ENCODE assay signal across 8 mouse cellular contexts in genomic region chr17:56474311-56474830, GRCm38 (mm10). TPM values are rescaled to one million over a fixed set of nuclear protein-coding genes. Genes with fewer than 3 reads are reported as not detected.
A peak's percentile ranks its signal among the peaks of the same experiment; 100 is the strongest.
DNase-seq lines count a peak whose midpoint lies in the region; ATAC-seq and TF ChIP-seq lines count a peak whose summit lies in the region.

No protein-coding gene starts in this region.

- peak in 1 of 2 experiments; percentile 38 for DNase-seq in left cerebral cortex, adult 2 months (ENCODE audit: extremely low spot score in 1 of 2, low spot score in 2 of 2)
- DNase-seq in left cerebral cortex, adult 9 months (ENCODE audit: low spot score in 2 of 2), result no peak
- no peak for DNase-seq in midbrain, postnatal 0 days (ENCODE audit: low spot score)
- no peak for DNase-seq in spleen, postnatal 4 days (ENCODE audit: low spot score in 2 of 2)
- DNase-seq in ovary, adult 18-20 months (ENCODE audit: low spot score), result no peak
- no peak for DNase-seq in left cerebral cortex, adult 8-10 months (ENCODE audit: low spot score in 2 of 2)

- peak overlapping the region; percentile 87 for H3K9ac ChIP-seq in embryonic facial prominence, embryonic 13.5 days
- peak overlapping the region; percentile 99 for H3K9ac ChIP-seq in hindbrain, embryonic 15.5 days
- peak overlapping the region; percentile 99 for H3K9ac ChIP-seq in midbrain, postnatal 0 days (replicated peaks; ENCODE audit: low read length, poor library complexity, severe bottlenecking)

- no peak for TF ChIP-seq CTCF in left cerebral cortex, adult 2 months (IDR thresholded peaks at IDR 0.05)
- TF ChIP-seq CTCF in midbrain, postnatal 0 days (IDR thresholded peaks at IDR 0.05), result no peak

- 4% methylated on average over 32 of the region's 32 CpGs for WGBS in embryonic facial prominence, embryonic 13.5 days
- 2% methylated on average over 32 of the region's 32 CpGs for WGBS in hindbrain, embryonic 15.5 days
- WGBS in midbrain, postnatal 0 days, result 1% methylated on average over 32 of the region's 32 CpGs

- peaks cover 72% of the 10 kb centered on the region for H3K4me1 ChIP-seq in embryonic facial prominence, embryonic 13.5 days
- peaks cover 53% of the 10 kb centered on the region for H3K4me1 ChIP-seq in hindbrain, embryonic 15.5 days (replicated peaks)
- H3K4me1 ChIP-seq in midbrain, postnatal 0 days (ENCODE audit: insufficient read depth, low read length), result peaks cover 15% of the 10 kb centered on the region

- no peaks in the 10 kb centered on the region for H3K9me3 ChIP-seq in embryonic facial prominence, embryonic 13.5 days
- no peaks in the 10 kb centered on the region for H3K9me3 ChIP-seq in hindbrain, embryonic 15.5 days
- H3K9me3 ChIP-seq in midbrain, postnatal 0 days (ENCODE audit: low read length), result no peaks in the 10 kb centered on the region

- ATAC-seq in embryonic facial prominence, embryonic 13.5 days (ENCODE audit: insufficient number of reproducible peaks, insufficient read depth, low FRiP score, low TSS enrichment, low read depth), result no peak
- ATAC-seq in hindbrain, embryonic 15.5 days (ENCODE audit: low FRiP score, low read depth), result no peak
- no peak for ATAC-seq in midbrain, postnatal 0 days (ENCODE audit: low FRiP score)

- peak overlapping the region; percentile 96 for H3K27ac ChIP-seq in left cerebral cortex, adult 2 months
- no peak overlapping the region for H3K27ac ChIP-seq in embryonic facial prominence, embryonic 13.5 days
- peak overlapping the region; percentile 92 for H3K27ac ChIP-seq in hindbrain, embryonic 15.5 days (replicated peaks)
- H3K27ac ChIP-seq in midbrain, postnatal 0 days (ENCODE audit: low read depth, low read length), result peak overlapping the region; percentile 92

- intact Hi-C loops in left cerebral cortex, adult 2 months (cut with DNase I), result loop anchor here (2.0 kb wide), 1 partner anchor 32 kb away; no protein-coding TSS in a partner anchor

- peaks cover 53% of the 10 kb centered on the region for H3K27me3 ChIP-seq in embryonic facial prominence, embryonic 13.5 days
- no peaks in the 10 kb centered on the region for H3K27me3 ChIP-seq in hindbrain, embryonic 15.5 days
- no peaks in the 10 kb centered on the region for H3K27me3 ChIP-seq in midbrain, postnatal 0 days (ENCODE audit: insufficient read depth, low read length)

- H3K4me3 ChIP-seq in left cerebral cortex, adult 2 months, result peak overlapping the region; percentile 89
- peak overlapping the region; percentile 79 for H3K4me3 ChIP-seq in embryonic facial prominence, embryonic 13.5 days
- H3K4me3 ChIP-seq in hindbrain, embryonic 15.5 days, result peak overlapping the region; percentile 88
- H3K4me3 ChIP-seq in midbrain, postnatal 0 days (ENCODE audit: low read depth, low read length), result peak overlapping the region; percentile 70

- H3K4me2 ChIP-seq in embryonic facial prominence, embryonic 13.5 days, result peak overlapping the region; percentile 97
- peak overlapping the region; percentile 98 for H3K4me2 ChIP-seq in hindbrain, embryonic 15.5 days
- H3K4me2 ChIP-seq in midbrain, postnatal 0 days (ENCODE audit: low read depth, low read length, poor library complexity, severe bottlenecking), result peak overlapping the region; percentile 97

- H3K36me3 ChIP-seq in embryonic facial prominence, embryonic 13.5 days, result no peaks in the 10 kb centered on the region
- no peaks in the 10 kb centered on the region for H3K36me3 ChIP-seq in hindbrain, embryonic 15.5 days
- no peaks in the 10 kb centered on the region for H3K36me3 ChIP-seq in midbrain, postnatal 0 days (ENCODE audit: insufficient read depth, low read length)

RNA-seq across cellular contexts. Expression of gene Ptprs, which starts 1.9 kb away (rescaled TPM):
- 100 to 1,000 TPM; 645 to 696 TPM for total RNA-seq in left cerebral cortex, adult 2 months (2021)
- 120 and 121 TPM in 2 replicates for polyA plus RNA-seq in embryonic facial prominence, embryonic 13.5 days (2015; fragmentation: Nextera tagmentation; extraction: Ambion mirVana)
- polyA plus RNA-seq in hindbrain, embryonic 15.5 days (2015; fragmentation: Nextera tagmentation; extraction: Ambion mirVana), result 277 and 302 TPM in 2 replicates
- 716 and 795 TPM in 2 replicates for total RNA-seq in midbrain, postnatal 0 days (2014; rRNA removed)
- polyA plus RNA-seq in midbrain, postnatal 0 days (2015; fragmentation: Nextera tagmentation; extraction: Ambion mirVana), result 208 and 225 TPM in 2 replicates
- 100 to 1,000 TPM; 559 to 588 (median 565) TPM for total RNA-seq in left cerebral cortex, adult 8-10 months (2022)

RNA-seq across cellular contexts. Expression of gene Znrf4, which starts 37.9 kb away (rescaled TPM):
- total RNA-seq in left cerebral cortex, adult 2 months (2021), result not detected
- polyA plus RNA-seq in embryonic facial prominence, embryonic 13.5 days (2015; fragmentation: Nextera tagmentation; extraction: Ambion mirVana), result not detected in 2 replicates
- polyA plus RNA-seq in hindbrain, embryonic 15.5 days (2015; fragmentation: Nextera tagmentation; extraction: Ambion mirVana), result 0.17 TPM in 1 of 2 replicates, not detected in the other
- not detected in 2 replicates for total RNA-seq in midbrain, postnatal 0 days (2014; rRNA removed)
- not detected in 2 replicates for polyA plus RNA-seq in midbrain, postnatal 0 days (2015; fragmentation: Nextera tagmentation; extraction: Ambion mirVana)
- not detected for total RNA-seq in left cerebral cortex, adult 8-10 months (2022)
